Mouse (Mus musculus) megakaryocyte progenitor cell, adult 5-6 weeks (primary cell): ENCODE measurements around the gene Zfp52. TPM values are rescaled to one million over a fixed set of nuclear protein-coding genes. Genes with fewer than 3 reads are reported as not detected.

Experiments used
- ATAC-seq: replicated peaks from 2 replicates; pipeline ENCODE4 v1.8.0; 2016; ENCODE audit warnings: mild to moderate bottlenecking, moderate TSS enrichment, inconsistent platforms; ENCODE audit not compliant: poor library complexity
- total RNA-seq, 2 experiments: library from RNA; stranded (forward) in 1 of 2; stranded (reverse) in 1 of 2; fragments of 157-497, 149-512 nt in 1 of 2; fragments of 200-1000 nt in 1 of 2; gene quantifications; 2 replicates each; pipeline versions ENCODE4 v1.2.3 to v1.2.4; 2015 to 2017

The Zfp52 gene
- total RNA-seq, 2 experiments from 2014 or later = 25.4 to 32.2 TPM

GRCm38 (mm10) chr17:21536676-21537075 lies 1.3 kb downstream of the Zfp52 start:
- ATAC-seq = no peak

DNA sequence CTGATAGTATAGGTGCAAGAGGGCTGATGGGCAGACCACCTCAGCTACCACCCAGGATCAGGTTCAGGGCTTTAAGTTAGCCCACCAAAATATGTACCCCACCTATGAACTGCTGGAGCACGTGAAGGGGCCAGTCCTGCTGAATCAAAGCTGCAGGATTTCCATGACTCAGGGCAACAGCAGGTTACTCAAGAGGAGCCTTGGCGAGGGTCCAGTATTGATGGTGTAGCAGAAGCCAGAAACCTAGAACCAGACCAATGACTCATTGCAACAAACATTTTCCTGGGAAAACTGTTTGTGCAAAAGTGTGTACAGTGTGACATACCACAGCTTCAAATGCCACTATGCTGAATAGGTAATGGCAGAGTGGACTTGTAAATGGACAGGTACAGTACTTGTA lies 22.5 kb downstream of the Zfp52 start:
- ATAC-seq = no peak

- ATAC-seq = peak; percentile 85
Measured at GRCm38 (mm10) chr17:21566220-21566619, 30.9 kb downstream of the Zfp52 start.

DNA sequence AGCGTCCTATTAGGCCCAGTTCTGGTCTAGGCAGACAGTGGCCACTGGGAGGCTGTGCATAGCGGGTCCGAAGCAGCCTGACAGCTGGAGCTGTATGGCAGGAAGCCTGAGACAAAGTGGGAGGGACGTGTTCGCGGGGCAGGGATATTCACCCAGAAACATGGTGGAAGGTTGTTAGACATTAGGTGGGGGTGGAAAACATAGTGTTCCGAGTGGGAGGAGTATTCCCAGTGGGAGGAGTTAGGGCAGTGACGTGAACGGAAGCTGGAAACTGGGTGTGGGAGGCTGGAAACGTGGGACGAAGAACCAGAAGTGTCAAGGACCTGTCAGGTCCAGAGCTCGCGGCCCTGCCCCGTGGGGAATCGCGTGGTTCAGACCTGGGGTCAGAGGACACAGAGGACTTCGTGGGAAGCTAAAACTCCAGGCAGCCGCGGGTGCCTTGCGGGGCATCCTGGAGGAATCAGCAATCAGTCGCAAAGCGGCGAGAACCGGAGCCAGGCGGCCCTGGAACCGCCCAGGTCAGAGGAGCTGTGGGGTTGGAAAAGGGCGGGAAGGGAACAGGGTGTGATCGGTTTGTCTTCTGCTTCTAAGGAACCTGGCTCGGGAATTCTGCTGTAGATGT lies 31.5 kb downstream of the Zfp52 start, which contains the start of gene Zfp948:
TSS of gene Zfp948 (plus strand) at position 281 of the 622 bp plus-strand sequence.
- ATAC-seq = peak; percentile 83

DNA sequence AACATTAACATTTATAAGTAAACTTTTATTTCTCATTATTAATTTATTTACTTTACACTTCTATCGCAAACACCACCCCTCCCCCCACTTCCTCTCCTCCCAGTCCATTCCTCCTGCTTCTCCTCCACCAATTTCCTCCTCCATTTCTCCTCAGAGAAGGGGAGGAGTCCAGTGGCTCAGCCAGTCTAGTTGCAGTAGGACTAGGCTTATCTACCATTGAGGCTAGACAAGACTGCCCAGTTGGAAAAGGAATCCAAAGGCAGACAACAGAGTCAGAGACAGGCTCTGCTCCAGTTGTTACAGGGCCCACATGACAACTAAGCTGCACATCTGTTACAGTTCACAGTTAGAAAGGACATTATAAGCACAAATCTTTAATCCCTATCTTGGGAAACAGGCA lies 32.4 kb downstream of the Zfp52 start:
- no peak for ATAC-seq

GRCm38 (mm10) chr17:21579080-21579479 lies 43.7 kb downstream of the Zfp52 start:
- ATAC-seq = peak; percentile 66

DNA sequence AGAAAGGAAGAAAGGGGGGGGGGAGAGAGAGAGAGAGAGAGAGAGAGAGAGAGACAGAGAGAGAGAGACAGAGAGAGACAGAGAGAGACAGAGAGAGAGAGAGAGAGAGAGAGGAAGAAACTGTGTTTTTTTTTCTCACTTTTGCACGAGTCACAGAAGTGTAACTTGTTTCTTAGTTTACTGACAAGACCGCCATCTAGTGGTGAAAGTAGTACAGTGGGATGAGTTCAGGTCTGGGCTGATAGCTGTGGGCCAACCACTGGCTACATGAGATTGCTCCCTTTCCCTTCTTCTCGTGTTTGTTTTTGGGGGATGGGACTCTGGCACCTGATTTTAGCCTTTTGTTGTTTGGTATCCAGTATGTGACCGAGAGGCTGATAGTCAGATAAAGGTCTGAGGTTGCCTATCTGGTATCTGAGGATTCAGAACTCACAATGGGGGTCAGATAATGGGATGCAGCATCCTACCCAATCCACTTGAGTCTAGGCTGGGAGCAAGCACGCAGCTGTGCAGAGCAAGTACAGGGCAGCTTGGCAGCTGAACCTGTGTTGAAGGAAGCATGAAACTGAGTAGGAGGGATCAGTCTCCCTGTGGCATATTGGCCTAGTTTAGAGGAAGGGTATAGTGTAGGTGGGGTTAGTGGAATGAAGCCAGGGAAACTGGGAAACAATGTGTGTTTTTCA lies 44.3 kb downstream of the Zfp52 start:
- peak; percentile 99 for ATAC-seq

GRCm38 (mm10) chr17:21585521-21585920 lies 50.2 kb downstream of the Zfp52 start:
- ATAC-seq = no peak

Other genes starting within 250 kb of the Zfp52 start
- gene Vmn1r237, start 223.7 kb upstream of the Zfp52 start, total RNA-seq (2015) = not detected in 2 replicates
- not detected in 2 replicates for gene Vmn1r237, start 223.7 kb upstream of the Zfp52 start, total RNA-seq (2017)
- 10.4 and 11.3 TPM in 2 replicates for gene Zfp677, start 151.8 kb upstream of the Zfp52 start, total RNA-seq (2015)
- gene Zfp677, start 151.8 kb upstream of the Zfp52 start, total RNA-seq (2017) = 7.0 and 9.9 TPM in 2 replicates
- gene Zfp54, start 112.3 kb upstream of the Zfp52 start, total RNA-seq (2015) = 7.0 and 10.7 TPM in 2 replicates
- gene Zfp54, start 112.3 kb upstream of the Zfp52 start, total RNA-seq (2017) = 8.8 and 9.1 TPM in 2 replicates
- gene Zfp51, start 85.2 kb upstream of the Zfp52 start, total RNA-seq (2015) = 16.9 and 22.8 TPM in 2 replicates
- gene Zfp51, start 85.2 kb upstream of the Zfp52 start, total RNA-seq (2017) = 10.9 and 13.2 TPM in 2 replicates
- gene Zfp53, start 46.5 kb upstream of the Zfp52 start, total RNA-seq (2015) = 14.5 and 18.7 TPM in 2 replicates
- gene Zfp53, start 46.5 kb upstream of the Zfp52 start, total RNA-seq (2017) = 11.6 and 13.9 TPM in 2 replicates
- gene Zfp948, start 31.5 kb downstream of the Zfp52 start, total RNA-seq (2015) = 4.3 TPM in 2 replicates
- 2.0 and 3.3 TPM in 2 replicates for gene Zfp948, start 31.5 kb downstream of the Zfp52 start, total RNA-seq (2017)
- 6.8 and 10.6 TPM in 2 replicates for gene Zfp983, start 115.1 kb downstream of the Zfp52 start, total RNA-seq (2015)
- 4.5 and 4.6 TPM in 2 replicates for gene Zfp983, start 115.1 kb downstream of the Zfp52 start, total RNA-seq (2017)
- 7.1 and 9.4 TPM in 2 replicates for gene Gm10226, start 156.3 kb downstream of the Zfp52 start, total RNA-seq (2015)
- gene Gm10226, start 156.3 kb downstream of the Zfp52 start, total RNA-seq (2017) = 20.6 TPM in 1 of 2 replicates, not detected in the other
- gene Zfp760, start 172.2 kb downstream of the Zfp52 start, total RNA-seq (2015) = 6.9 and 7.0 TPM in 2 replicates
- 5.9 and 7.8 TPM in 2 replicates for gene Zfp760, start 172.2 kb downstream of the Zfp52 start, total RNA-seq (2017)
- gene Zfp229, start 195.3 kb downstream of the Zfp52 start, total RNA-seq (2015) = 3.8 and 4.5 TPM in 2 replicates
- gene Zfp229, start 195.3 kb downstream of the Zfp52 start, total RNA-seq (2017) = 5.4 TPM in 2 replicates